Comparison of ENCODE assay signal across 8 mouse cellular contexts in genomic region chr11:114064871-114065388, GRCm38 (mm10). TPM values are rescaled to one million over a fixed set of nuclear protein-coding genes. Genes with fewer than 3 reads are reported as not detected.
A peak's percentile ranks its signal among the peaks of the same experiment; 100 is the strongest.
DNase-seq lines count a peak whose midpoint lies in the region; ATAC-seq and TF ChIP-seq lines count a peak whose summit lies in the region.

No protein-coding gene starts in this region.

- no peak overlapping the region for H3K27ac ChIP-seq in ES-Bruce4 (ENCODE audit: insufficient read depth, low read length)
- H3K27ac ChIP-seq in forebrain, embryonic 16.5 days (ENCODE audit: low read length), result no peak overlapping the region
- no peak overlapping the region for H3K27ac ChIP-seq in liver, adult 2 months (replicated peaks; ENCODE audit: insufficient read depth, low read depth, low read length)
- H3K27ac ChIP-seq in stomach, embryonic 14.5 days (ENCODE audit: low read length), result no peak overlapping the region

- no peaks in the 10 kb centered on the region for H3K79me2 ChIP-seq in liver, adult 2 months (ENCODE audit: control insufficient read depth, insufficient read depth, low read length)

- TF ChIP-seq POLR2A in ES-Bruce4 (IDR thresholded peaks at IDR 0.05; ENCODE audit: insufficient read depth, low read length), result no peak
- no peak for TF ChIP-seq POLR2A in liver, adult 2 months (IDR thresholded peaks at IDR 0.05; ENCODE audit: extremely low read depth, insufficient read depth, low read length)

- ATAC-seq in forebrain, embryonic 16.5 days, result no peak
- no peak for ATAC-seq in stomach, embryonic 14.5 days (ENCODE audit: insufficient number of reproducible peaks, insufficient read depth, low FRiP score, low read depth)

- H3K9ac ChIP-seq in ES-Bruce4 (ENCODE audit: low read depth, poor library complexity, severe bottlenecking), result no peak overlapping the region
- peak overlapping the region; percentile 76 for H3K9ac ChIP-seq in forebrain, embryonic 16.5 days (replicated peaks; ENCODE audit: low read depth, low read length)
- H3K9ac ChIP-seq in liver, adult 2 months (ENCODE audit: low read depth, low read length), result no peak overlapping the region
- peak overlapping the region; percentile 57; the same call in 1 of the 2 replicates for H3K9ac ChIP-seq in stomach, embryonic 14.5 days (replicated peaks; ENCODE audit: low read depth, low read length)

- whole genome bisulfite sequencing in forebrain, embryonic 16.5 days, result 1% methylated on average over 32 of the region's 32 CpGs
- 3% methylated on average over 31 of the region's 32 CpGs for WGBS in liver, adult 2 months
- WGBS in stomach, embryonic 14.5 days, result under 1% methylated on average over 32 of the region's 32 CpGs

- peak; percentile 34 for DNase-seq in gastrocnemius, postnatal 10 days
- DNase-seq in gastrocnemius, postnatal 25 days, result no peak
- DNase-seq in liver, adult 2 months (ENCODE audit: extremely low read depth, low read depth, low spot score), result no peak
- no peak for DNase-seq in urinary bladder, adult 2 months (ENCODE audit: low spot score)
- DNase-seq in cerebellum, adult 18-20 months, result no peak

- no peak for TF ChIP-seq CTCF in ES-Bruce4 (IDR thresholded peaks at IDR 0.05; ENCODE audit: low read depth, low read length)
- no peak for TF ChIP-seq CTCF in liver, adult 2 months (IDR thresholded peaks at IDR 0.05; ENCODE audit: low read depth, low read length)

- H3K27me3 ChIP-seq in ES-Bruce4 (ENCODE audit: control insufficient read depth, insufficient read depth, low read length, poor library complexity, severe bottlenecking), result peaks cover 29% of the 10 kb centered on the region
- H3K27me3 ChIP-seq in forebrain, embryonic 16.5 days (replicated peaks; ENCODE audit: control insufficient read depth, insufficient read depth, low read length), result peaks cover 9% of the 10 kb centered on the region
- peaks cover 11% of the 10 kb centered on the region; the same call in 1 of the 2 replicates for H3K27me3 ChIP-seq in liver, adult 2 months (ENCODE audit: control insufficient read depth, insufficient read depth, low read length)
- H3K27me3 ChIP-seq in stomach, embryonic 14.5 days (ENCODE audit: control insufficient read depth, insufficient read depth, low read length), result peaks cover 7% of the 10 kb centered on the region; the same call in 1 of the 2 replicates

- peak overlapping the region; percentile 85 for H3K4me2 ChIP-seq in forebrain, embryonic 16.5 days (ENCODE audit: low read length)
- H3K4me2 ChIP-seq in stomach, embryonic 14.5 days (replicated peaks; ENCODE audit: low read depth, low read length), result peak overlapping the region; percentile 99

- H3K36me3 ChIP-seq in ES-Bruce4 (ENCODE audit: control insufficient read depth, insufficient read depth, low read length, poor library complexity, severe bottlenecking), result no peaks in the 10 kb centered on the region
- no peaks in the 10 kb centered on the region for H3K36me3 ChIP-seq in forebrain, embryonic 16.5 days (ENCODE audit: control insufficient read depth, insufficient read depth)
- H3K36me3 ChIP-seq in liver, adult 2 months (ENCODE audit: control insufficient read depth, insufficient read depth, low read length), result no peaks in the 10 kb centered on the region
- no peaks in the 10 kb centered on the region for H3K36me3 ChIP-seq in stomach, embryonic 14.5 days (ENCODE audit: control insufficient read depth, insufficient read depth, low read length)

- H3K4me1 ChIP-seq in ES-Bruce4 (ENCODE audit: control insufficient read depth, insufficient read depth, low read length), result peaks cover 2% of the 10 kb centered on the region
- H3K4me1 ChIP-seq in forebrain, embryonic 16.5 days (replicated peaks; ENCODE audit: control insufficient read depth, insufficient read depth, low read length), result peaks cover 40% of the 10 kb centered on the region
- no peaks in the 10 kb centered on the region for H3K4me1 ChIP-seq in liver, adult 2 months (ENCODE audit: control insufficient read depth, insufficient read depth, low read length)
- peaks cover 29% of the 10 kb centered on the region; the same call in 1 of the 2 replicates for H3K4me1 ChIP-seq in stomach, embryonic 14.5 days (ENCODE audit: control insufficient read depth, insufficient read depth, low read length)

- no peak for TF ChIP-seq EP300 in ES-Bruce4 (IDR thresholded peaks at IDR 0.05; ENCODE audit: insufficient read depth, low read depth, low read length)

- peak overlapping the region; percentile 20; the same call in 1 of the 2 replicates for H3K4me3 ChIP-seq in ES-Bruce4 (ENCODE audit: low read depth, low read length)
- H3K4me3 ChIP-seq in forebrain, embryonic 16.5 days (replicated peaks; ENCODE audit: low read length), result peak overlapping the region; percentile 63
- peak overlapping the region; percentile 22; the same call in 1 of the 2 replicates for H3K4me3 ChIP-seq in liver, adult 2 months (ENCODE audit: insufficient read depth, low read depth, low read length)
- peak overlapping the region; percentile 56 for H3K4me3 ChIP-seq in stomach, embryonic 14.5 days (ENCODE audit: low read depth, low read length)

- no peaks in the 10 kb centered on the region for H3K9me3 ChIP-seq in ES-Bruce4 (replicated peaks; ENCODE audit: control insufficient read depth, insufficient read depth, low read length, poor library complexity, severe bottlenecking)
- H3K9me3 ChIP-seq in forebrain, embryonic 16.5 days (ENCODE audit: control insufficient read depth, low read length), result no peaks in the 10 kb centered on the region
- no peaks in the 10 kb centered on the region for H3K9me3 ChIP-seq in stomach, embryonic 14.5 days (ENCODE audit: control insufficient read depth, low read depth, low read length)

RNA-seq across cellular contexts. Expression of gene Sdk2, which starts 1.9 kb away (rescaled TPM):
- 10 to 100 TPM in 1 of 2 experiments, 1 to 10 TPM in 1; 5.5 to 10.1 TPM for total RNA-seq in gastrocnemius, postnatal 10 days (2021)
- total RNA-seq in gastrocnemius, postnatal 25 days (2021), result 1 to 10 TPM in 1 of 2 experiments, under 1 TPM in 1; 0.75 to 1.4 TPM
- 0.56 and 0.87 TPM in 2 replicates for polyA plus RNA-seq in ES-Bruce4 (2011; ENCODE audit: insufficient read depth, insufficient read length, low read depth, missing spikeins)
- polyA plus RNA-seq in forebrain, embryonic 16.5 days (2015; fragmentation: Nextera tagmentation; extraction: Ambion mirVana), result 2.1 and 2.2 TPM in 2 replicates
- total RNA-seq in liver, adult 2 months (2014; rRNA removed), result 0.28 and 0.40 TPM in 2 replicates
- 0.06 and 0.07 TPM in 2 replicates for polyA plus RNA-seq in liver, adult 2 months (2012; rRNA removed)
- 3.9 and 4.3 TPM in 2 replicates for polyA plus RNA-seq in stomach, embryonic 14.5 days (2014; fragmentation: Nextera tagmentation; extraction: Ambion mirVana)
- 0.56 and 1.5 TPM in 2 replicates for polyA plus RNA-seq in urinary bladder, adult 2 months (2012; rRNA removed)

Comparison
In these comparisons a context has a peak if more than half of its experiments do, and no peak if none do; other contexts are left out.
1. H3K9ac ChIP-seq: peak in forebrain, embryonic 16.5 days (single experiment) and stomach, embryonic 14.5 days (single experiment); none in ES-Bruce4 (single experiment) and liver, adult 2 months (single experiment).
2. Peak in every context shown above with its lines, with median percentiles within 50 percentile points of each other: H3K4me3 ChIP-seq.